Mouse (Mus musculus): ENCODE results near the gene Cs. TPM values are rescaled to one million over a fixed set of nuclear protein-coding genes. Genes with fewer than 3 reads are reported as not detected.

Gene Cs
- polyA plus RNA-seq, 1 experiment: 61.9 TPM

DNA sequence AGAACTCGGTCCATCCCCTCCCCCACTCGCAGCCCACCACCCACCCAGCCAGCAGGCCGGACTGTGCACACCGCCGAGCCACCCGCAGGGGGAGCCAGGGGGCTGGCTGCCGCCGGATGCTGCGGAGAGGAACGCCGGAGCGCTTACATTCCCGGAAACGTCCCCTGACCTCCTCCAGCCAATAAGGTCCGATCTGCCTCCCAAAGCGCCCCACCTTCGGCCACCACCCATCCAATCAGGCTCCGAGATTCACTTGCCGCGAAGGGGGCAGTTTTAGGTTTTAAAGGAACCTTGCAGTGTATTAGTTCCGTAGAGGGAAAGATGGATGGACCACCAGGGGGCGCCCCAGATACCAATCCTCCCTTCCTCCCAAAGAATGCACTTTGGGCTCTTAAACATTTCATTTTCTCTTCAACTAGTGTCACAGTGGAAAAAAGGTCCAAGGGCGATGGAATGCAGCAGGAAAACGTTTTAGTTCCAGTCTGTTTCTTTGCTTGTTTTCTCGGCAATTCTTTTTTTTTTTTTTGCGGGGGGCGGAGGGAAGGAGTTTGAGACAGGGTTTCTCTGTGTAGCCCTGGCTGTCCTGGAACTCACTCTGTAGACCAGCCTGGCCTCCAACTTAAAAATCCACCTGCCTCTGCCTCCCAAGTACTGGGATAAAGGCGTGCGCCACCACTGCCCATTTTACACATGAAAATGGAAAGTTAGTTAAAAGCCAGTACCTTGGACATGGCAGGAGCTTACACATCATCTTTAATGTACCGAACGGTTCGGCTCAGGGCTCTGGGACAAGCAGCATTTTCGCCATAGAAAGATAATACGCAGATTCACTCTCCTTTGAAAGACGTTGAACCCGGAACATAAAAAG lies 72.4 kb downstream of the Cs start:
- H3K4me3 ChIP-seq (replicated peaks; ENCODE audit: control insufficient read depth, low read depth, low read length): peak overlapping the region; percentile 79
- TF ChIP-seq POLR2A (IDR thresholded peaks at IDR 0.05; ENCODE audit: borderline replicate concordance, control insufficient read depth, low read depth, low read length): peak; percentile 53; the same call in 1 of the 2 replicates
- peak; percentile 70 for TF ChIP-seq CTCF (IDR thresholded peaks at IDR 0.05; ENCODE audit: control insufficient read depth, insufficient read depth, low read length)
- H3K27ac ChIP-seq (ENCODE audit: control insufficient read depth, insufficient read depth, low read depth, low read length, poor library complexity): peak overlapping the region; percentile 31
- 3% methylated on average over 36 of the region's 36 CpGs for WGBS
- H3K4me1 ChIP-seq (ENCODE audit: control insufficient read depth, insufficient read depth, low read length): peaks cover 4% of the 10 kb centered on the region; the same call in 1 of the 2 replicates

DNA sequence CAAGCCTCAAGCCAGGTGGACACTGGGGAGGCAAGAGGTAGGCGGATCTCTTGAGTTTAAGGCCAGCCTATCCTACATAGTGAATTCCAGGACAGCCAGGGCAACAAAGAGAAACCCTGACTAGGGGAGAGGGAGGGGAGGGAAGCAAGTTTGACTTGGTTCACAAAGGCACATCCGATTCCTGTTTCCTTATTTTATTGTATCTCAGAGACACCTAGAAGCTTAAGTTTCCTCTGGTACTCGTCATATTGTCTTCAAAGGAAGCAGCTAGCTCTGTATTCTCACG lies 73.0 kb downstream of the Cs start:
- TF ChIP-seq POLR2A (IDR thresholded peaks at IDR 0.05; ENCODE audit: borderline replicate concordance, control insufficient read depth, low read depth, low read length) (no peak), CTCF (IDR thresholded peaks at IDR 0.05; ENCODE audit: control insufficient read depth, insufficient read depth, low read length) (no peak)
- peak overlapping the region; percentile 32 for H3K4me3 ChIP-seq (replicated peaks; ENCODE audit: control insufficient read depth, low read depth, low read length)
- H3K27ac ChIP-seq (ENCODE audit: control insufficient read depth, insufficient read depth, low read depth, low read length, poor library complexity): peak overlapping the region; percentile 31
- 8% methylated on average over 4 of the region's 4 CpGs for WGBS
- peaks cover 4% of the 10 kb centered on the region; the same call in 1 of the 2 replicates for H3K4me1 ChIP-seq (ENCODE audit: control insufficient read depth, insufficient read depth, low read length)

DNA sequence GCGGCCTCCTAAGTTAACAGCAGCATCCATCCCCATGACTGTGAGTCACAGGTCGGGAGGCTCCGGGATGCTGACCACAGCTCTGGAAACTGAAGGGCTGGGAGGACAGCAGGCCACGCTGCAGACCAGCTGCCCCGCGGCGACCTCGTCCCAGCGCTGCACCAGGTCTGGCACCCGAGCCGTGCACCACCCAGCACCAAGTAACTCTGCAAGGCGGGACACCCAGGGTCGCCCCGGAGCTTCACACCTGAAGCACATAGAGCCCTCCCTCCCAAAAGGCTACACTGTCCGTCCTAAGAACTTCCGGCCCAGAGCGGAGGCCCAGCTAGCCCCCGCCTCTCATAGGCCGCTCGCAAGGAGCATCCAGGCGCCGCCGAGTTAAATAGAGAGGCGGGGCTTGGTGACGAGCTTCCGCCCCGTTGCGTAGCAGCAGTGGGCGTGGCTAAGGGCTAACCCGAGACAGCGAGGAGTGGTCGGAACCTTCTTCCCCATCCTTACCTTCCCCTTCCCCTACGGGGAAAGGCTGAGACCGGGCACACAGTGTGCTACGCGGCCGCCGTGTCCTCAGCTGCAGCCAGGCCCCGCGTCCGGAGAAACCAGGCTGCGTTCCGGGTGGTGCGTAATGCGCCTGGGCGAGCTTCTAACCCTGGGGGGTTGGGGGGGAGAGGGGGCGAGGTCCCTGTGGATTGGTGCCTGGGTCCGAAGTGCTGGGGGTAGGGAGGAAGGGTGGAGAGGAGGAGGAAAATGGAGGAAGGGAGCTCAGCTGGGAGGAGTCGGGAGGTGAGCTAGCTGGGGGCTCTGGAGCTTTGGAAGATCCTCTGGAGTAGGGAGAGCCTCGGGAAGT lies 73.9 kb downstream of the Cs start, which contains the start of the genes Nabp2 and Rnf41:
Gene Nabp2 (minus strand): TSS at position 282 of the 844 bp plus-strand sequence.
Gene Rnf41 (plus strand): TSS at position 447 of the 844 bp plus-strand sequence.
- H3K4me1 ChIP-seq (ENCODE audit: control insufficient read depth, insufficient read depth, low read length): peaks cover 4% of the 10 kb centered on the region; the same call in 1 of the 2 replicates
- under 1% methylated on average over 50 of the region's 50 CpGs for WGBS
- peak within 1 kb of the TSS; percentile 93 for H3K4me3 ChIP-seq (replicated peaks; ENCODE audit: control insufficient read depth, low read depth, low read length)
- peak within 1 kb of the TSS; percentile 94 for H3K27ac ChIP-seq (ENCODE audit: control insufficient read depth, insufficient read depth, low read depth, low read length, poor library complexity)
- TF ChIP-seq CTCF (IDR thresholded peaks at IDR 0.05; ENCODE audit: control insufficient read depth, insufficient read depth, low read length): no peak; the same call in 1 of the 2 replicates
- peak; percentile 82; the same call in 1 of the 2 replicates for TF ChIP-seq POLR2A (IDR thresholded peaks at IDR 0.05; ENCODE audit: borderline replicate concordance, control insufficient read depth, low read depth, low read length)

- peak overlapping the region; percentile 94 for H3K27ac ChIP-seq (ENCODE audit: control insufficient read depth, insufficient read depth, low read depth, low read length, poor library complexity)
- H3K4me3 ChIP-seq (replicated peaks; ENCODE audit: control insufficient read depth, low read depth, low read length): peak overlapping the region; percentile 93
- 4% methylated on average over 14 of the region's 14 CpGs for WGBS
- H3K4me1 ChIP-seq (ENCODE audit: control insufficient read depth, insufficient read depth, low read length): peaks cover 4% of the 10 kb centered on the region; the same call in 1 of the 2 replicates
- TF ChIP-seq POLR2A (IDR thresholded peaks at IDR 0.05; ENCODE audit: borderline replicate concordance, control insufficient read depth, low read depth, low read length) (no peak), CTCF (IDR thresholded peaks at IDR 0.05; ENCODE audit: control insufficient read depth, insufficient read depth, low read length) (no peak)
These were observed 74.5 kb downstream of the Cs start for GRCm38 (mm10) chr10:128412055-128412381.

Other genes with a start within 250 kb of the Cs start
- 31.8 and 64.0 TPM in 2 replicates for gene Baz2a, start 246.2 kb upstream of the Cs start, polyA plus RNA-seq (2011; ENCODE audit: insufficient read depth, insufficient read length, low replicate concordance, missing spikeins)
- 5.9 and 16.2 TPM in 2 replicates for gene Rbms2, start 157.4 kb upstream of the Cs start, polyA plus RNA-seq (2011; ENCODE audit: insufficient read depth, insufficient read length, low replicate concordance, missing spikeins)
- gene Gls2, start 143.3 kb upstream of the Cs start, polyA plus RNA-seq (2011; ENCODE audit: insufficient read depth, insufficient read length, low replicate concordance, missing spikeins): 1.3 and 3.2 TPM in 2 replicates
- 5.1 and 5.3 TPM in 2 replicates for gene Spryd4, start 125.9 kb upstream of the Cs start, polyA plus RNA-seq (2011; ENCODE audit: insufficient read depth, insufficient read length, low replicate concordance, missing spikeins)
- gene Mip, start 111.9 kb upstream of the Cs start, polyA plus RNA-seq (2011; ENCODE audit: insufficient read depth, insufficient read length, low replicate concordance, missing spikeins): not detected in 2 replicates
- 45.9 and 61.1 TPM in 2 replicates for gene Timeless, start 105.7 kb upstream of the Cs start, polyA plus RNA-seq (2011; ENCODE audit: insufficient read depth, insufficient read length, low replicate concordance, missing spikeins)
- 3.2 and 4.4 TPM in 2 replicates for gene Apon, start 83.6 kb upstream of the Cs start, polyA plus RNA-seq (2011; ENCODE audit: insufficient read depth, insufficient read length, low replicate concordance, missing spikeins)
- gene Apof, start 69.1 kb upstream of the Cs start, polyA plus RNA-seq (2011; ENCODE audit: insufficient read depth, insufficient read length, low replicate concordance, missing spikeins): 2.6 and 4.0 TPM in 2 replicates
- gene Stat2, start 67.2 kb upstream of the Cs start, polyA plus RNA-seq (2011; ENCODE audit: insufficient read depth, insufficient read length, low replicate concordance, missing spikeins): 32.7 and 54.1 TPM in 2 replicates
- 1.5 and 2.1 TPM in 2 replicates for gene Il23a, start 39.0 kb upstream of the Cs start, polyA plus RNA-seq (2011; ENCODE audit: insufficient read depth, insufficient read length, low replicate concordance, missing spikeins)
- gene Pan2, start 34.4 kb upstream of the Cs start, polyA plus RNA-seq (2011; ENCODE audit: insufficient read depth, insufficient read length, low replicate concordance, missing spikeins): 20.1 and 32.1 TPM in 2 replicates
- gene Cnpy2, start 15.3 kb upstream of the Cs start, polyA plus RNA-seq (2011; ENCODE audit: insufficient read depth, insufficient read length, low replicate concordance, missing spikeins): 31.1 and 52.5 TPM in 2 replicates
- 10.7 and 22.9 TPM in 2 replicates for gene Coq10a, start 31.3 kb downstream of the Cs start, polyA plus RNA-seq (2011; ENCODE audit: insufficient read depth, insufficient read length, low replicate concordance, missing spikeins)
- 14.5 and 17.1 TPM in 2 replicates for gene Ankrd52, start 39.4 kb downstream of the Cs start, polyA plus RNA-seq (2011; ENCODE audit: insufficient read depth, insufficient read length, low replicate concordance, missing spikeins)
- gene Slc39a5, start 63.5 kb downstream of the Cs start, polyA plus RNA-seq (2011; ENCODE audit: insufficient read depth, insufficient read length, low replicate concordance, missing spikeins): not detected in 2 replicates
- gene Nabp2, start 73.8 kb downstream of the Cs start, polyA plus RNA-seq (2011; ENCODE audit: insufficient read depth, insufficient read length, low replicate concordance, missing spikeins): 26.4 and 40.0 TPM in 2 replicates
- 8.5 and 17.3 TPM in 2 replicates for gene Rnf41, start 73.9 kb downstream of the Cs start, polyA plus RNA-seq (2011; ENCODE audit: insufficient read depth, insufficient read length, low replicate concordance, missing spikeins)
- gene Smarcc2, start 121.5 kb downstream of the Cs start, polyA plus RNA-seq (2011; ENCODE audit: insufficient read depth, insufficient read length, low replicate concordance, missing spikeins): 45.0 and 74.4 TPM in 2 replicates
- gene Myl6, start 156.4 kb downstream of the Cs start, polyA plus RNA-seq (2011; ENCODE audit: insufficient read depth, insufficient read length, low replicate concordance, missing spikeins): 1,368 and 2,050 TPM in 2 replicates
- gene Myl6b, start 161.0 kb downstream of the Cs start, polyA plus RNA-seq (2011; ENCODE audit: insufficient read depth, insufficient read length, low replicate concordance, missing spikeins): 0.79 and 2.4 TPM in 2 replicates
- 26.2 and 36.1 TPM in 2 replicates for gene Esyt1, start 188.1 kb downstream of the Cs start, polyA plus RNA-seq (2011; ENCODE audit: insufficient read depth, insufficient read length, low replicate concordance, missing spikeins)
- 7.0 and 9.8 TPM in 2 replicates for gene Zc3h10, start 210.0 kb downstream of the Cs start, polyA plus RNA-seq (2011; ENCODE audit: insufficient read depth, insufficient read length, low replicate concordance, missing spikeins)
- 2,208 and 2,695 TPM in 2 replicates for gene Rpl41, start 211.6 kb downstream of the Cs start, polyA plus RNA-seq (2011; ENCODE audit: insufficient read depth, insufficient read length, low replicate concordance, missing spikeins)
- gene Pa2g4, start 228.3 kb downstream of the Cs start, polyA plus RNA-seq (2011; ENCODE audit: insufficient read depth, insufficient read length, low replicate concordance, missing spikeins): 80.3 and 116 TPM in 2 replicates

All from bone marrow, adult 2 months (tissue).